Mouse (Mus musculus): ENCODE measurements at regions not wholly inside any gene's neighbourhood (a gene's known extent, or its start where the extent isn't known, plus 50 kb on each side); places are given as distances from the start of the nearest gene placed in this dataset.

DNA sequence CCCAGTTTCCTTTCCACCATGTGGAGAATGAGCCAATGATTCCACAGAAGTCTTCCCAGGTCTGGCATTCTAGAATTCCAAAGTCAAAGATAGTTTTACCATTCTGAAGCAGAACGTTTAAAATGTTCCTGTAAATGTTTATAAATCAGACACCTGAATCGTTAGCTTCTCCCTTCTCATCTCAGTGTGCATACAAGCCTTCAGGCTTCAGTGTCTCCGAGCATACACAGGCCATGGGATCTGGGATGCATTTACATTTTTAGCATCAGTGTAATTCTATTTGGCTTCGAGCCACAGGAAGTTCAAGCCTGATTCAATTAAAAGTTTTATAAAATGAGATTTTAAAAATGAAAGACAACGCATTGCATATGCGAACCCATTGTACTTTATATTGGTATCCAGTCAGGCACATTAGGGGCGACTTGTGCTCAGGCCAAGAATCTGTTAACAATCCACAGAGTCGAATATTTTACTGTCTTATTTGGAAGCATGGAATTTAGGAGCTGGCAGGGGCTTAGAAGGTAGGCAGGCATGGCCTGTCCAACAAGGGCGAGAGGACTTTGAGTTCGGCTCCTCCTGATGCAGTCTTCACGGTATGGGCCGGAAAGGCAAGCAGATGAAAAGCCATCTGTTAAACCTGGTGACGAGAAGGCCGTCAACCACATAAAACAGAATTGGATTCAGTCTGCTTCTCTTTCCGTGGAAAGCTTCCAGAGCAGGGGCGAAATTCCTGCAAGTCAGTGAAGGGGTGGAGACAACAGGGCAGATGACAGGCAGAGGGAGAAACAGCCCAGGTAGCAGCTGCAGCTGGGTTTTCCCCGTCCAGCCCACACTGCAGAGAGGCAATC, 63.7 kb upstream of the Sipa1l1 start:
- in situ Hi-C loops (cut with MboI; ENCODE audit: unreplicated experiment in 2 of 2), result loop anchor here in 1 of 2 experiments (25.0 kb wide), 1 partner anchor 932 kb away; no protein-coding TSS in a partner anchor

- in situ Hi-C loops (cut with MboI; ENCODE audit: unreplicated experiment in 2 of 2), result loop anchor here in 1 of 2 experiments (25.0 kb wide), 1 partner anchor 922 kb away; no protein-coding TSS in a partner anchor
These were observed 53.4 kb upstream of the Sipa1l1 start for GRCm38 (mm10) chr12:82115766-82116165.
